Mouse (Mus musculus) right cerebral cortex, postnatal 14 days (tissue): ENCODE measurements at regions not wholly inside any gene's neighbourhood (a gene's known extent, or its start where the extent isn't known, plus 50 kb on each side); places are given as distances from the start of the nearest gene placed in this dataset.
"Not testable (repeated sequence)": the region's sequence is repeated elsewhere in the genome, so short reads cannot be mapped to it uniquely, and the experiment has no call there.

Experiments
- DNase-seq: peaks from one replicate; pipeline ENCODE4 v3.0.0; 2022

DNA sequence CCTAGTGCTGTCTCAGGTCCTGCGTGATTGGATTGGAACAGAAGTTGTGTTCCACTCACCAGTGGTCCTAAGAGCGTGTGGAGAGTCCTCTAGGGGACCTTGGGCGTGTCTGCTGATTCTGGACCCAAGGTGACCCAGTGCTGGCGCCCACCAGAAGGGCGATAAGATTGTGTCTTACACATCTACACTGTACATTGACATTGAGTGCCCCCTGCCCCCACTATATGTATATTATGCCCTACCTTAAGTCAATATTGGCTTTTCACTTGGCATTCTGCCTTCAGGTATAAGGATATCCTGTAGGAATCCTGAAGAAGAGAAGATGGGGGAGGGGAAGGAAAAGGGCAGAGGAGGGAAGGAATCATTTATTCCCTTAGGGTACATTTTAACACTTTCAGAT is 260.2 kb upstream of the Rgs17 start:
- DNase-seq: no peak

DNA sequence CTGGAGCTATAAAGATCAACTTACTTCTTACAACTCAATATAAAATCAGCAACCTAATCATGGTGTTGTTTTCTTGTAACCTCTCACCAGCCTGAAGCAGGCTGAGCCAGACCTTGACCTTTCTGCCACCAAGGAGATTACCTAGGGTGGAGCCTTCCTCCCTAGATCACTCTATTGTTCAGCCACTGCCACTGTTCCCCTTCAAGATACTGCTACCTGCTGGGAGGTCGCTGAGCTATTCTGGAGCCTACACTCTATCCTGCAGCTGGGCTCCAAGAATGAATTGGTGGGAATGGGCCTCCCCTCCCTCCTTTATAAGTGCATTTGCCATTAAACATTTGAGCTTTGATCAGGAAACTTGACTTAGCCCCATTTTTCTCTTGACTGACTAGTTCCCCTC is 242.1 kb upstream of the Rgs17 start:
- DNase-seq: not testable (repeated sequence)

DNA sequence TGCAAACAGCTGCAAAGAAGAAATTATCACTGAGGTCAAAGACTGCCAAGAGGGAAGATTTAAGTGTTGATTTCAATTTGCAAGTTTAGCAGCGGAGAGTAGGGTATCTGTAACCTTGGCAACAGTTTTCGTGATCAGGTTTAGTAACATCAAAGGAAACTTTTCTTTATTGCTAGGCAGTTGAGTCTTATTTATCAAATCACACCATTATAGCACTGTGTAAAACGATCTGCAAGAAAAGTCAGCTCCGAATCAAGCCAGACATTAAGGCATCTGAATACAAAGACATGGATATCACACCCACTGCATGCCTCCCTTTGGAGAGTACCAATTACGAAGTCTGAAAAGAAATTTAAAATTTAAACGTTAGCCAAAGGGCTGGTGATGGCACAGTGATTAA is 234.7 kb upstream of the Rgs17 start:
- no peak for DNase-seq

DNA sequence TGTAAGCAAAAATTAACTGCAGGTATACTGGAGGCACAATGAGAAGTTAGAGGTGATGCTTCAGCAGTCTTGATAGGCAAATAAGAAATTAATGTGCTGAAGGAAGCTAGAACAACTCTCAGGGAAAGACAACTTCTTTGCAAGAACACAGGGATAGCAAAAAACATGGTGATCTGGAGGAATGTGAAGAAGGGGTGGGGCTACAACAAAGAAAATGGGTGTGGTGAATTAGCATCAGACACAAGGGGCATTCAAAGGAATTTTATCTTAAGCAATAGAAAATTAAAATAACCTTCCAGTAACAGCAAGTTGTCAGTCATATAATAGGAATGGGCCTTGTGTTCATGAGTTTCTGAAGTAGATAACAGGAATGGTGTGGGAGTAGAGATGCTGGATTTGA is 211.9 kb upstream of the Rgs17 start:
- no peak for DNase-seq

DNA sequence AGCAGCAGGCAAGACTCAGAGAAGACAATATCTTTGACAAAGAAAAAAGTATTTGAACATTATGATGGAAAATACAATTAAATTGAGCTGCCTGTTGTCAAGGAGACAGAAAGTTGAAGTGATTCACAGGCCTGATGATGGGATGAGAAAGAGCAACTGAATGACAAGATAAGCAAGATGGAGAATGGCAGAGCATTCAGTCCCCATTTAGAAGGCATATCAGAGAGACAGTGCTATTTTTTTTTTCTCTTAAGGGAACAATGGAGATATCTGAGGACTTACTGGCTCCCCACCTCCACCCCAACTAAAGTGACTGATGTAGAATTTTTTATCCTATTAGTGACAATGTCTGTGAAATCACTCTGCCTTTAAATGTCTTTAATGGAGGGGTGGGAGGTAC is 202.2 kb upstream of the Rgs17 start:
- not testable (repeated sequence) for DNase-seq

DNA sequence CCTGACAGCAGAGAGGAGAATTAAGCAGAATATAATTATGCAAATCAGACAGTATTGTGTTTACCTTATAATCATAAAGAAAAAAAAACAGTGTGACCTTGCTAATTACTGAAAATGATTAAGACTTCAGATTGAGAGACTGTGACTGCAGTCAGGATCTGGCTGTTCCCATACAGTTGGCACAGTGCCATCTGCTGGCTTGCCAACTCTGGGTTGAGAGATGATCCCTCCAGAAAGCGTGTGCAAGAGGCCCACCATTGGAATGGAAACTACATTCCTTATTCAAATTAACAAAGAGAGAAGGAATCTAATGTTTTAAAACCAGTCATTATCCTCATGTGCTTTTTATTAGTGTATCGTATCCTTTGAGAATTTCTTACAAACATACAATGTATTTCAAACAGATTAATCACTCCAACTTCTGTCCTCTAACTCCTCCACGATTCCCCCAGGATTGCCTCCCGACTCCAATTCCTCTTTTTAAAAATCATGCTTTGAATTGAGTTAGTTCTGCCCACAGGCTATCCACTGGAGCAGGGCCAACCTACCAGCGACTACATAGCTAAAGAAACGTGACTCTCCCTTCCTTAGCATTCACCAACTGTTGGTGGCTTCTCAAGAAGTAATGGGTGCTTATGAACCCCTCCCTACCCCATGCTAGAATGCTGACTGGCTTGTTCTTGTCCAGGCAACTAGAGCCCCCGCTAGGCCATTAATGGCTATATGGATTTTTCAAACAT is 192.9 kb upstream of the Rgs17 start:
- peak; percentile 34 for DNase-seq
